Mouse (Mus musculus): ENCODE results near the gene Cd300lf.

The Cd300lf gene

GRCm38 (mm10) chr11:115133800-115134199 lies at the start of gene Cd300lf:
Cd300lf (minus strand) TSS chr11:115133992.
- no peak for DNase-seq (ENCODE audit: low spot score)

DNA sequence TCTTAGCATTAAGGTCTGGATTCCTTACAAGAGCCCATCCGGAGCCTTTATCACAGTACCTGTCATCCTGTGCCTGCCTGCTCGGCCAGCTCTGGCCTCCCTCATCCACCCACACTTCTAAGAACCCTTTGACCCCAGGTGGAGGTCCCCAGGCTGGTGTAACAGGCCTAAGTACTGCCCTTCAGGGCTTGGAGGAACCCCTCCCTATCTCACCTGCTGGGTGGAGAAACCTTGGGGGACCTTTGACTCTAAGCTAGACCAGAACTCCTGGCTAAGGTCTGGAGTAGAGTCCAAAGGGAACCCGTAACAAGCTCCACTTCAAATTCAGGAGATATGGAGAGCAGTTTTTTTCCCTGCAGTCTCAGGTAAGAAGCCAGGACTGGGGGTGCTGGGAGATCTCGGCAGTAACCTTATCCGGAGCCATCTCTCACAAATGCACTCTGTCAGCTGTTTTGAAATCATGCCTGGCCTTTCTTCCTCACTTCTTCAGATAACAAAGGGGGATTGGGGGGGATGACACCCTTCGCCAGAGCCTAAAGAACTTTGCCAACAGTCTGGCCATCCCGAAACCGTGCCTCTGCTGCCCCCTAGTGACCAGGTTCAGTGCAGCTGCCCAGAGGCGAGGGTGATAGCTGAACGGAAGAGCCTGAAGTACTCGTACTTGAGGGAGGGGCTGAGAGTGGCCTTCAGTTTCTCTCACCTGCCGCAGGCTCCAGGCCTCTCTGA lies 48.3 kb upstream of the Cd300lf start:
- DNase-seq (ENCODE audit: low spot score), result peak; percentile 88

DNA sequence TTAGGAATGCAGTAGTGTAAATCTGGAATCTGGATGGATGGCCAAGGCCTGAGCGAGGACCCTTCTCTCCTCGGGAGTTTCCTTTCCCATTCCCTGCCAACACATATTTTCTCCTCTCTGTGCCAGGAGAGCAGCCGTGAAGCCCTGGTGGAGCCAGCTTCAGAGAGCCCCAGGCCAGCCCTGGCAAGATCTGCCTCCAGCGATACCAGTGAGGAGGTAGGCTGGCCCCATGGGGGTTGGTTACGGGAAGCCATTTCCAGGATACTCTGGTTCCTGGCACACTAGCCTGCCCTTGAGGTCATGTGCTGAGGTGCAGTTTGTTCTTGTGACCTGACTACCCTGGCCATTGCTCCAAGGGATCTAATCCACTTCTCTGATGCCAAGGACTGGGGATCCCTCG lies 46.1 kb upstream of the Cd300lf start:
- no peak for DNase-seq (ENCODE audit: low spot score)

DNA sequence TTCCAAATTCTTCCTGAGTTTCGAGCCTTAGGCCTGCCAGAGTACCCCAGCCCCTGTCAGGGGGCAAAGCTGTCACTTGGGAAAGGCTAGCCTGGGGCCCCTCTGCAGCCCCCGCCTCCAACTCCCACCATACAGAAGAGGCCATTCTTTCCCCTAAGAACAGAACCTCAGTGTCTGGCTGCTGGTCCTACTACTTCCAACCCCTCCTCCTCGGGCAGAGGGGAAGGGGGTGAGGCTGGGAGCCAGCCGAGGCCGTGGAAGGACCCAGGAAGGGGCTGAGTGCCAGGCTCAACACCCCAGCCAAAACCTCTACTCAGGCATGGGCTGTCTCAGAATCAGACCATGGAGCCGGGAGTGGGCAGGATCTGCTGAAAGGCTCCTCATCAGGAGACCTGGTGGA lies 45.4 kb upstream of the Cd300lf start:
- DNase-seq (ENCODE audit: low spot score), result no peak

DNA sequence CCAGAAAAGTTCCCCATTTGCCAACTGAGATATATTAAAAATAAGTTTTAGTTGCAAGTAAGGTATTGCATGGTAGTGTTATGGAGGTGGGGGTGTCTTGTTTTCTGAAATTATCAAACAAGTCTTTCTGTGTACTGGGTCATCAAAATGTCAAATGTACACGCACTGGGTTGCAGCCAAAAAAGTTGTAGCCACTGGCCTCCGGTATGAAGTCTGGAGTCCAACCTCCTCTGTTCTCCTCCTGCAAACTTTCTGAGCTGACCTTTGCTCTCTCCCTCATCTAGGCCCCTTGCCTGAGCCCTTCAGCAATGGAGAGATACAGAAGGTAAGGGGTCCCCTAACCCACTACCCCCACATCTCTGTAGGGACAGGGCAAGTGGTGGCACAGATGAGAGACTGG lies 45.0 kb upstream of the Cd300lf start:
- DNase-seq (ENCODE audit: low spot score), result no peak

- DNase-seq (ENCODE audit: low spot score), result no peak
Observed at GRCm38 (mm10) chr11:115177559-115178195, 43.9 kb upstream of the Cd300lf start.

GRCm38 (mm10) chr11:115176399-115177190 lies 42.8 kb upstream of the Cd300lf start:
- DNase-seq (ENCODE audit: low spot score), result no peak

DNA sequence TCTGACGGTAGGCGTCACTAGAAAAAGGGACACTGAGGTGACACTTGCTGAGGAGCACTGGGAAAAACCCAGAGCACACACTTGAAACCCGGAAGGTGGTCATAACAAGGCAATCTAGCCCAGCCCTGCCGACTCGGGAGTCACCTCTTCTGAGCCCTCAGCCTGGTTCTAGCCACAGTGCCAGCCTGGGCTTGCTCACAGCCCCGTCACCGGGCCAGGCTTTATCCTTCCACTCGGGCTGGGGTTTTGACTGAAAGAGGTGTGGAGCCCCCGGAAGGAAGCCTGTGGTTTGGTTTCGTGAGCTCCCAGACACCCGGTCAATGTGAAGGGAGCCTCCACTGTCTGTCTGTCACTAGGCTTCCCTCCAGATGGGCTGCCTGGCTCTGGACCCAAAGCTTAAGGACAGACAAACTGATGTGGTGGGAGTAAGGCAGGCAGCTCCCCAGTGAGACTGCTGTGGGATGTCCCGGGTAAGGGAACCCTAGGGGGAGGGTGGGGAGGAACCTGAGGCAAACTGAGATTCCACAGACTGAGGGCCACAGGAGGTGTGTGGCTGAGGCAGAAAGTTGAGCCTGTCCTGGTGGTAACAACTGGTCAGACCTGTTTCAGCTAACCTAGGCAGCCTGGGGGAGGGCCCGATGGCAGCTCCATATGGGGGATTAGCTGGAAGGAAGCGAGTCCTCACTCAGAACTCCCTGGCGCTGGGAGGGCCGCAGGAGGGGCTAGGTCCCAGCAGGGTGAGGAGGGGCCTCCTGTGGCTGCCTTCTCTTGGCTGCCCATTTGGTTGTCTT lies 40.0 kb upstream of the Cd300lf start:
- peak; percentile 76 for DNase-seq (ENCODE audit: low spot score)

GRCm38 (mm10) chr11:115172825-115173287 lies 39.1 kb upstream of the Cd300lf start:
- DNase-seq (ENCODE audit: low spot score), result peak; percentile 65

- peak; percentile 56 for DNase-seq (ENCODE audit: low spot score)
Observed at GRCm38 (mm10) chr11:115171125-115171524, 37.3 kb upstream of the Cd300lf start.

- no peak for DNase-seq (ENCODE audit: low spot score)
Observed at GRCm38 (mm10) chr11:115169430-115169829, 35.6 kb upstream of the Cd300lf start.

- DNase-seq (ENCODE audit: low spot score), result no peak
Observed at GRCm38 (mm10) chr11:115167631-115168249, 33.9 kb upstream of the Cd300lf start.

- DNase-seq (ENCODE audit: low spot score), result no peak
Observed at GRCm38 (mm10) chr11:115166776-115167175, 33.0 kb upstream of the Cd300lf start.

- peak; percentile 72 for DNase-seq (ENCODE audit: low spot score)
Observed at GRCm38 (mm10) chr11:115164976-115165374, 31.2 kb upstream of the Cd300lf start.

GRCm38 (mm10) chr11:115164341-115164975 lies 30.7 kb upstream of the Cd300lf start:
- no peak for DNase-seq (ENCODE audit: low spot score)

GRCm38 (mm10) chr11:115163568-115164150 lies 29.9 kb upstream of the Cd300lf start:
- peak; percentile 47 for DNase-seq (ENCODE audit: low spot score)

DNA sequence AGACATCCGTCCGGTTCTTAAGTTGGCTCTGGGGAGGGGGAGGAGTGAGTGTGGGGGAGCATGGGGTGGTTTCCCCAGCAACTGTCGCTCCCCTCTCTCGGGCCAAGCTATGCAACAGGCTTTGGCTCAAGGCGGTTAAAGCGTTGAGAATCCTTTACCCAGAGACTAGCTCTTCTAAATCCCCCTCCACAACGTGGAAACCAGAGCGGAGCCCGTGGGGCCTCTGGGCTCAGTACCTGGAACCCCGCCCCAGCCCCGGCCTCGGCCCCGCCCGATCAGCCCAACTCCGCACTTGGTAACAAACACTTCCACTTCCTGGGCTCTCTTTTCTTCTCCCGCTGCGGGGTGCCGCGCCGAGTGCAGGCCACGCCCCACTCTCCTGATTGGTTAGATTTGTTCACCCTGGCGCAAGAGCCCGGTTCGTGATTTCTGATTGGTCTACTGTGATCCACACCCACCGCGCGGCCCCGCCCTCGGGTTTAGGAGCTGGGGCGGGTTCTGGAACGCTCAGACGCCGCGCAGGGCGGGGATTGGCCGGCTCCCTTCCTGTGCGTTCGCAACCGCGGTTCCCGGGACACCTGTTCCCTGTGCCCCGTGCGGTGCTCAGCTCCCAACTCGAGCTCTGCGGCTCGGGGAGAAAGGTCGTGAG lies 29.2 kb upstream of the Cd300lf start, which contains the start of gene Slc9a3r1:
TSS of gene Slc9a3r1 (plus strand) at position 510 of the 649 bp plus-strand sequence.
- peak; percentile 99 for DNase-seq (ENCODE audit: low spot score)

- DNase-seq (ENCODE audit: low spot score), result no peak
Observed at GRCm38 (mm10) chr11:115162205-115162601, 28.4 kb upstream of the Cd300lf start.

DNA sequence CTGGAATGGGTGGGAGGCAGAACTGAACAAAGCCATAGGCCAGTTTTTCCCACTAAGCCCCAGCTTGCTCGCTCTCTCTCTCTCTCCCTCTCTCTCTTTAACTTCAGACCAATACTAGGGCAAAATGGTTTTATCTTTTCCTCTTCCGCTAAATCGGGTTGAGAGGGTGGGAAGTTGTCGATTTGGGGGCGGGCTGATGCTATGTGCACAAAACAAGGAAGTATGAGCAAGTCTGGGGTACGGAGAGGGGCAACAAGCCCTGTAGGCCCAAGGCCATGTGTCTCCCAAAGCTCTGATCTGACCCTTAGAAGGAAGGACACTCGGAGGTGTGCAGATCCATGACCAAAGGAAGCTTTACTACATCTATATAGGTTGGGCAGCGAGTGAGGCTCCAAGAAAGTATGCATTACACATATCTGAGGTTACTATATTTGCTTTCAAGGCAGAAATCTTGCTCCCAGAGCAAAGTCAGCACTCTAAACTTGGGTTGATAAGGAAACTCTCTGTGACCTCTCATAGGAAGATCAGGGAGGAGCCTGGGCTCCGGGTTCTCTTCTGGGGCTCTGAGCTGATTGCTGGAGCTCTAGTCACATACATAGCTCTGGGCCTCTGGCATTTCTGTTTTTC lies 27.9 kb upstream of the Cd300lf start:
- DNase-seq (ENCODE audit: low spot score), result no peak

All from urinary bladder, postnatal 14 days (tissue).